Mouse (Mus musculus): Measurements from ENCODE around the gene Sox30.

The Sox30 gene

GRCm38 (mm10) chr11:46055896-46056769 is 76.0 kb downstream of the Sox30 start, which contains the start of gene Adam19:
Adam19 (plus strand) TSS chr11:46055992.
- DNase-seq (ENCODE audit: extremely low spot score) = peak; percentile 90

- peak; percentile 46 for DNase-seq (ENCODE audit: extremely low spot score)
Measured at GRCm38 (mm10) chr11:46056770-46057411, 76.8 kb downstream of the Sox30 start.

GRCm38 (mm10) chr11:46058011-46058410 is 77.9 kb downstream of the Sox30 start:
- DNase-seq (ENCODE audit: extremely low spot score) = no peak

GRCm38 (mm10) chr11:46058916-46059315 is 78.8 kb downstream of the Sox30 start:
- no peak for DNase-seq (ENCODE audit: extremely low spot score)

- DNase-seq (ENCODE audit: extremely low spot score) = no peak
Measured at GRCm38 (mm10) chr11:46059887-46060650, 80.0 kb downstream of the Sox30 start.

GRCm38 (mm10) chr11:46060651-46061020 is 80.5 kb downstream of the Sox30 start:
- no peak for DNase-seq (ENCODE audit: extremely low spot score)

GRCm38 (mm10) chr11:46061776-46062445 is 81.8 kb downstream of the Sox30 start:
- DNase-seq (ENCODE audit: extremely low spot score) = no peak

- DNase-seq (ENCODE audit: extremely low spot score) = no peak
Measured at GRCm38 (mm10) chr11:46062569-46062968, 82.5 kb downstream of the Sox30 start.

GRCm38 (mm10) chr11:46062993-46063731 is 83.1 kb downstream of the Sox30 start:
- no peak for DNase-seq (ENCODE audit: extremely low spot score)

GRCm38 (mm10) chr11:46064767-46065166 is 84.7 kb downstream of the Sox30 start:
- no peak for DNase-seq (ENCODE audit: extremely low spot score)

- peak; percentile 36 for DNase-seq (ENCODE audit: extremely low spot score)
Measured at GRCm38 (mm10) chr11:46065201-46066011, 85.3 kb downstream of the Sox30 start.

Measured in embryo, embryonic 9.5 days (tissue).